Comparison of ENCODE assay signal across 9 mouse cellular contexts in the genomic region with DNA sequence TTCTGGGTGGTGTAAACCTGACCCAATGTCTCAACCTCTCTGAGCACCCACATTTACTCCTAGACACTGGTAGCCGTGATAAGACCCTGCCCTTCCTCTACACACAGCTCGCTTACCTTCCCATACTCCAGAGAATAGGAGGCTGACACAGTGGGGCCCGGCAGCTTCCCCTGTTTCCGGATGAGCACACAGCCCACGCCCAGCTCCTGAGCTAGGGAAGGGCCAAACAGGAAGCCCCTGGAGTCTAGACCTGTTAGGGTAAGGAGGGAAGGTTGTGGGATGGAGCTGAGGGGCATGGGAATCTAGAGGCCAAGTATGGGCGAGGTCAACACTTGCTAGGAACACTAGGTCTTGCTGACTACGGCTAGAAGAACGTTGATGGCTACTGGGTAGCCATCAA. TPM values are rescaled to one million over a fixed set of nuclear protein-coding genes. Genes with fewer than 3 reads are reported as not detected.
DNase-seq lines count a peak whose midpoint lies in the region; TF ChIP-seq lines count a peak whose summit lies in the region.
"Had no signal": no experiment of that assay in that cellular context is flagged by ENCODE, and none has a peak within 500 bp of the region (broad histone marks: within the 10 kb centered on the region; RNA-seq: fewer than 3 reads in every experiment).

No protein-coding gene starts in this region.

- intact Hi-C loops in heart, adult 2 months (cut with DNase I) = no loop called here

- 54% methylated on average over 8 of the region's 8 CpGs for WGBS in heart, adult 2 months
- WGBS in hindbrain, embryonic 10.5 days = 81% methylated on average over 8 of the region's 8 CpGs
- WGBS in macrophage (ENCODE audit: missing documents) = 56% methylated on average over 8 of the region's 8 CpGs

- TF ChIP-seq CTCF in heart, adult 2 months (IDR thresholded peaks at IDR 0.05) = no peak

- H3K27ac ChIP-seq in heart, adult 2 months = peak overlapping the region; percentile 62; the same call in 1 of the 2 replicates
- peak overlapping the region; percentile 67; the same call in 1 of the 2 replicates for H3K27ac ChIP-seq in hindbrain, embryonic 10.5 days
- H3K27ac ChIP-seq in macrophage = peak overlapping the region; percentile 78

- no peak for TF ChIP-seq POLR2A in heart, adult 2 months (IDR thresholded peaks at IDR 0.05; ENCODE audit: insufficient read depth, low read depth, low read length)

- H3K36me3 ChIP-seq in heart, adult 2 months (ENCODE audit: control insufficient read depth, insufficient read depth, low read length) = no peaks in the 10 kb centered on the region
- H3K36me3 ChIP-seq in hindbrain, embryonic 10.5 days = peaks cover 50% of the 10 kb centered on the region
- H3K36me3 ChIP-seq in macrophage (ENCODE audit: inconsistent target) = peaks cover 38% of the 10 kb centered on the region

- no peak for DNase-seq in heart, adult 2 months
- no peak for DNase-seq in heart, adult 18-20 months
- DNase-seq in ES-CJ7 (ENCODE audit: low read depth, low spot score) = peak; percentile 73
- DNase-seq in hindbrain, embryonic 10.5 days (ENCODE audit: low spot score) = no peak
- no peak for DNase-seq in right cerebral cortex, postnatal 25 days
- no peak for DNase-seq in spleen, postnatal 4 days (ENCODE audit: low spot score in 2 of 2)
- DNase-seq in gastrocnemius, adult 8-10 months (ENCODE audit: low spot score in 2 of 2) = no peak
- DNase-seq: cerebellum, adult 9-10 months had no signal

- peaks cover 13% of the 10 kb centered on the region for H3K4me1 ChIP-seq in heart, adult 2 months (ENCODE audit: control insufficient read depth, insufficient read depth, low read length)
- H3K4me1 ChIP-seq in hindbrain, embryonic 10.5 days (replicated peaks) = peaks cover 76% of the 10 kb centered on the region

- H3K4me3 ChIP-seq in heart, adult 2 months = no peak overlapping the region; the same call in 1 of the 2 replicates
- peak overlapping the region; percentile 79 for H3K4me3 ChIP-seq in hindbrain, embryonic 10.5 days
- H3K4me3 ChIP-seq in macrophage (ENCODE audit: inconsistent target) = peak overlapping the region; percentile 78

- H3K79me2 ChIP-seq in heart, adult 2 months (replicated peaks; ENCODE audit: control insufficient read depth, insufficient read depth, low read length) = no peaks in the 10 kb centered on the region
- H3K79me2 ChIP-seq in macrophage (ENCODE audit: inconsistent target) = peaks cover 43% of the 10 kb centered on the region

- H3K9me3 ChIP-seq in hindbrain, embryonic 10.5 days = no peaks in the 10 kb centered on the region

- H3K9ac ChIP-seq in heart, adult 2 months (ENCODE audit: low read depth, low read length) = no peak overlapping the region

- TF ChIP-seq EP300 in heart, adult 2 months (IDR thresholded peaks at IDR 0.05; ENCODE audit: insufficient read depth, low read depth, low read length) = no peak

- no peaks in the 10 kb centered on the region for H3K27me3 ChIP-seq in heart, adult 2 months (ENCODE audit: control insufficient read depth, insufficient read depth, low read length)
- no peaks in the 10 kb centered on the region for H3K27me3 ChIP-seq in hindbrain, embryonic 10.5 days (ENCODE audit: insufficient read depth, poor library complexity, severe bottlenecking)

RNA-seq across cellular contexts. Expression of a gene that starts 1.4 kb away (rescaled TPM):
- 10 to 100 TPM; 36.6 to 38.5 TPM for total RNA-seq in heart, adult 2 months (2021)
- polyA plus RNA-seq in heart, adult 2 months (2012; rRNA removed) = 42.1 and 45.1 TPM in 2 replicates
- 10 to 100 TPM; 40.8 to 42.7 TPM for total RNA-seq in heart, adult 18-20 months (2021)
- polyA plus RNA-seq in hindbrain, embryonic 10.5 days (2016; fragmentation: Nextera tagmentation; extraction: Ambion mirVana) = 237 and 268 TPM in 2 replicates
- total RNA-seq in macrophage (2018; cell fraction: chromatin; rRNA removed) = 10 to 100 TPM; 16.7 to 82.3 (median 52.8) TPM
- 100 to 1,000 TPM; 122 to 199 (median 155) TPM for total RNA-seq in macrophage (2018; cell fraction: cytosol; rRNA removed)
- 100 to 1,000 TPM in 4 of 26 experiments, 10 to 100 TPM in 22; 46.0 to 149 (median 72.7) TPM for total RNA-seq in macrophage (2018; cell fraction: nucleus; rRNA removed)
- 89.7 to 305 TPM (median 145 TPM) in 3 replicates for polyA plus RNA-seq in macrophage (2018)
- 10 to 100 TPM; 42.7 to 49.4 (median 45.2) TPM for total RNA-seq in gastrocnemius, adult 8-10 months (2022)

RNA-seq across cellular contexts. Expression of a gene that starts 7.5 kb away (rescaled TPM):
- total RNA-seq in heart, adult 2 months (2021) = 1 to 10 TPM; 2.0 to 2.7 TPM
- 3.2 and 3.5 TPM in 2 replicates for polyA plus RNA-seq in heart, adult 2 months (2012; rRNA removed)
- total RNA-seq in heart, adult 18-20 months (2021) = 1 to 10 TPM; 2.5 to 2.8 TPM
- 56.0 and 64.3 TPM in 2 replicates for polyA plus RNA-seq in hindbrain, embryonic 10.5 days (2016; fragmentation: Nextera tagmentation; extraction: Ambion mirVana)
- total RNA-seq in macrophage (2018; cell fraction: chromatin; rRNA removed) = 10 to 100 TPM in 24 of 26 experiments, 1 to 10 TPM in 2; 5.9 to 60.1 (median 21.2) TPM
- 10 to 100 TPM; 14.4 to 42.5 (median 21.0) TPM for total RNA-seq in macrophage (2018; cell fraction: cytosol; rRNA removed)
- total RNA-seq in macrophage (2018; cell fraction: nucleus; rRNA removed) = 10 to 100 TPM; 11.5 to 96.2 (median 21.4) TPM
- polyA plus RNA-seq in macrophage (2018) = 11.1 to 84.7 TPM (median 15.5 TPM) in 3 replicates
- 1 to 10 TPM in 1 of 4 experiments, under 1 TPM in 3; 0.47 to 1.0 (median 0.83) TPM for total RNA-seq in gastrocnemius, adult 8-10 months (2022)

RNA-seq across cellular contexts. Expression of a gene that starts 24.2 kb away (rescaled TPM):
- 10 to 100 TPM; 14.0 to 14.8 TPM for total RNA-seq in heart, adult 2 months (2021)
- 48.5 and 55.5 TPM in 2 replicates for polyA plus RNA-seq in heart, adult 2 months (2012; rRNA removed)
- total RNA-seq in heart, adult 18-20 months (2021) = 10 to 100 TPM; 11.4 to 13.3 TPM
- 6.5 and 9.2 TPM in 2 replicates for polyA plus RNA-seq in hindbrain, embryonic 10.5 days (2016; fragmentation: Nextera tagmentation; extraction: Ambion mirVana)
- 1,000 to 10,000 TPM in 3 of 26 experiments, 100 to 1,000 TPM in 22, 10 to 100 TPM in 1; 87.6 to 1,687 (median 236) TPM for total RNA-seq in macrophage (2018; cell fraction: chromatin; rRNA removed)
- 100 to 1,000 TPM in 1 of 26 experiments, 10 to 100 TPM in 25; 40.5 to 139 (median 66.7) TPM for total RNA-seq in macrophage (2018; cell fraction: cytosol; rRNA removed)
- 100 to 1,000 TPM; 100 to 685 (median 171) TPM for total RNA-seq in macrophage (2018; cell fraction: nucleus; rRNA removed)
- polyA plus RNA-seq in macrophage (2018) = 43.2 to 134 TPM (median 57.2 TPM) in 3 replicates
- total RNA-seq in gastrocnemius, adult 8-10 months (2022) = 10 to 100 TPM; 11.7 to 14.4 (median 13.9) TPM

RNA-seq across cellular contexts. Expression of a gene that starts 36.0 kb away (rescaled TPM):
- total RNA-seq in heart, adult 2 months (2021) = 1 to 10 TPM; 3.1 to 3.2 TPM
- polyA plus RNA-seq in heart, adult 2 months (2012; rRNA removed) = 4.9 and 5.0 TPM in 2 replicates
- 1 to 10 TPM; 3.6 to 4.0 TPM for total RNA-seq in heart, adult 18-20 months (2021)
- 7.1 and 7.2 TPM in 2 replicates for polyA plus RNA-seq in hindbrain, embryonic 10.5 days (2016; fragmentation: Nextera tagmentation; extraction: Ambion mirVana)
- 10 to 100 TPM; 10.3 to 60.8 (median 33.9) TPM for total RNA-seq in macrophage (2018; cell fraction: chromatin; rRNA removed)
- total RNA-seq in macrophage (2018; cell fraction: cytosol; rRNA removed) = 100 to 1,000 TPM in 8 of 26 experiments, 10 to 100 TPM in 18; 70.1 to 132 (median 87.3) TPM
- 100 to 1,000 TPM in 6 of 26 experiments, 10 to 100 TPM in 20; 33.0 to 130 (median 90.1) TPM for total RNA-seq in macrophage (2018; cell fraction: nucleus; rRNA removed)
- 70.7 to 140 TPM (median 99.8 TPM) in 3 replicates for polyA plus RNA-seq in macrophage (2018)
- total RNA-seq in gastrocnemius, adult 8-10 months (2022) = under 1 TPM; 0.92 to 0.96 (median 0.93) TPM

RNA-seq across cellular contexts. Expression of a gene that starts 36.2 kb away (rescaled TPM):
- total RNA-seq in heart, adult 2 months (2021) = 10 to 100 TPM; 58.6 to 65.4 TPM
- polyA plus RNA-seq in heart, adult 2 months (2012; rRNA removed) = 161 and 207 TPM in 2 replicates
- 10 to 100 TPM; 62.0 to 69.1 TPM for total RNA-seq in heart, adult 18-20 months (2021)
- 53.3 and 68.5 TPM in 2 replicates for polyA plus RNA-seq in hindbrain, embryonic 10.5 days (2016; fragmentation: Nextera tagmentation; extraction: Ambion mirVana)
- total RNA-seq in macrophage (2018; cell fraction: chromatin; rRNA removed) = 100 to 1,000 TPM in 1 of 26 experiments, 10 to 100 TPM in 24, 1 to 10 TPM in 1; 9.3 to 112 (median 48.1) TPM
- 10 to 100 TPM; 46.6 to 71.7 (median 62.5) TPM for total RNA-seq in macrophage (2018; cell fraction: cytosol; rRNA removed)
- 10 to 100 TPM; 19.8 to 65.7 (median 38.5) TPM for total RNA-seq in macrophage (2018; cell fraction: nucleus; rRNA removed)
- 54.4 to 79.3 TPM (median 76.9 TPM) in 3 replicates for polyA plus RNA-seq in macrophage (2018)
- 10 to 100 TPM; 38.7 to 49.7 (median 44.0) TPM for total RNA-seq in gastrocnemius, adult 8-10 months (2022)
